Mouse (Mus musculus): Measurements from ENCODE around the gene Ptgds. TPM values are rescaled to one million over a fixed set of nuclear protein-coding genes. Genes with fewer than 3 reads are reported as not detected.

The Ptgds gene
- polyA plus RNA-seq, 1 experiment from 2014 or later: 0.66 TPM

GRCm38 (mm10) chr2:25429435-25430180 is 40.2 kb downstream of the Ptgds start:
- H3K27me3 ChIP-seq (ENCODE audit: control insufficient read depth, insufficient read depth, low read length): peaks cover 51% of the 10 kb centered on the region
- WGBS (ENCODE audit: insufficient replicate concordance): 77% methylated on average over 5 of the region's 5 CpGs
- H3K9ac ChIP-seq (ENCODE audit: low read depth, low read length): no peak overlapping the region

GRCm38 (mm10) chr2:25428442-25429236 is 41.2 kb downstream of the Ptgds start, which contains the start of gene Abca2:
TSS of gene Abca2 (plus strand) at chr2:25428703.
- Histone ChIP-seq H3K9me3 (replicated peaks; ENCODE audit: control insufficient read depth, low read length) (no peaks in the 10 kb centered on the region), H3K4me1 (ENCODE audit: control insufficient read depth, insufficient read depth, low read length) (no peaks in the 10 kb centered on the region; the same call in 1 of the 2 replicates), H3K36me3 (ENCODE audit: control insufficient read depth, insufficient read depth, low read length) (no peaks in the 10 kb centered on the region), H3K9ac (ENCODE audit: low read depth, low read length) (peak within 1 kb of the TSS; percentile 73), H3K27me3 (ENCODE audit: control insufficient read depth, insufficient read depth, low read length) (peaks cover 55% of the 10 kb centered on the region), H3K27ac (ENCODE audit: low read depth, low read length) (no peak within 1 kb of the TSS), H3K4me2 (peak within 1 kb of the TSS; percentile 91), H3K4me3 (ENCODE audit: low read depth, low read length) (peak within 1 kb of the TSS; percentile 69)
- peak; percentile 76 for ATAC-seq (replicated peaks; ENCODE audit: insufficient number of reproducible peaks, low FRiP score, low TSS enrichment)
- WGBS (ENCODE audit: insufficient replicate concordance): under 1% methylated on average over 83 of the region's 89 CpGs

More at GRCm38 (mm10) chr2:25429435-25430180, 40.2 kb downstream of the Ptgds start:
- Histone ChIP-seq H3K4me3 (ENCODE audit: low read depth, low read length) (peak overlapping the region; percentile 69), H3K9me3 (replicated peaks; ENCODE audit: control insufficient read depth, low read length) (no peaks in the 10 kb centered on the region), H3K4me1 (ENCODE audit: control insufficient read depth, insufficient read depth, low read length) (no peaks in the 10 kb centered on the region; the same call in 1 of the 2 replicates), H3K36me3 (ENCODE audit: control insufficient read depth, insufficient read depth, low read length) (no peaks in the 10 kb centered on the region), H3K27ac (ENCODE audit: low read depth, low read length) (no peak overlapping the region), H3K4me2 (peak overlapping the region; percentile 91)
- no peak for ATAC-seq (replicated peaks; ENCODE audit: insufficient number of reproducible peaks, low FRiP score, low TSS enrichment)

GRCm38 (mm10) chr2:25427256-25427655 is 42.6 kb downstream of the Ptgds start:
- Histone ChIP-seq H3K36me3 (ENCODE audit: control insufficient read depth, insufficient read depth, low read length) (no peaks in the 10 kb centered on the region), H3K4me2 (no peak overlapping the region), H3K4me1 (ENCODE audit: control insufficient read depth, insufficient read depth, low read length) (no peaks in the 10 kb centered on the region; the same call in 1 of the 2 replicates), H3K4me3 (ENCODE audit: low read depth, low read length) (no peak overlapping the region), H3K9me3 (replicated peaks; ENCODE audit: control insufficient read depth, low read length) (no peaks in the 10 kb centered on the region), H3K9ac (ENCODE audit: low read depth, low read length) (no peak overlapping the region), H3K27ac (ENCODE audit: low read depth, low read length) (no peak overlapping the region), H3K27me3 (ENCODE audit: control insufficient read depth, insufficient read depth, low read length) (peaks cover 66% of the 10 kb centered on the region)
- ATAC-seq (replicated peaks; ENCODE audit: insufficient number of reproducible peaks, low FRiP score, low TSS enrichment): no peak
- 80% methylated on average over 5 of the region's 5 CpGs for WGBS (ENCODE audit: insufficient replicate concordance)

DNA sequence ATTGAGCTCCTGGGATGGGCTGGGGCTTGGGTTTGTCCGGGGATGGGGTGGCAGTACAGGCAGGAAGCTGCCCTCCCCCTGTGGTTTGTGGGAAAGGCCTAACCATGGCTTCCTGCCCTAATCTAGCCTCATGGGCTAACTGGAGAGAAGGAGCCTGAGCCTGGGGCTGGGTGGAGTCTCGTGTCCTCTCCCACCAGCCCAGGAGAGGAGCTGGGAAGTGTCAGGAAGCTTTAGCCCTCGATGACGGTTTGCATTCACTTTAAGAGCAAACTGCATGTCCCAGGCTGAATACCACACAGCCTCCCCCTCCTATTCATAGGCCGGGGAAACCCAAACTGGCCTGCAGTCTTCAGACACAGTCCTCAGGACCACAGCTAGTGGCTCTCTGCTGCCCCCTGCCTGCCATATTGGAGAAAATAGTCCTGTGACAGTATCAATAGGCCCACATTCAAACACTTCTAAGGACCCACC is 43.1 kb downstream of the Ptgds start:
- 27% methylated on average over 5 of the region's 5 CpGs for WGBS (ENCODE audit: insufficient replicate concordance)
- no peaks in the 10 kb centered on the region for H3K9me3 ChIP-seq (replicated peaks; ENCODE audit: control insufficient read depth, low read length)
- no peaks in the 10 kb centered on the region; the same call in 1 of the 2 replicates for H3K4me1 ChIP-seq (ENCODE audit: control insufficient read depth, insufficient read depth, low read length)
- H3K9ac ChIP-seq (ENCODE audit: low read depth, low read length): no peak overlapping the region
- no peaks in the 10 kb centered on the region for H3K36me3 ChIP-seq (ENCODE audit: control insufficient read depth, insufficient read depth, low read length)
- H3K4me3 ChIP-seq (ENCODE audit: low read depth, low read length): no peak overlapping the region
- no peak overlapping the region for H3K4me2 ChIP-seq
- H3K27ac ChIP-seq (ENCODE audit: low read depth, low read length): no peak overlapping the region
- ATAC-seq (replicated peaks; ENCODE audit: insufficient number of reproducible peaks, low FRiP score, low TSS enrichment): no peak
- peaks cover 66% of the 10 kb centered on the region for H3K27me3 ChIP-seq (ENCODE audit: control insufficient read depth, insufficient read depth, low read length)

GRCm38 (mm10) chr2:25425481-25425880 is 44.4 kb downstream of the Ptgds start:
- Histone ChIP-seq H3K4me2 (no peak overlapping the region), H3K36me3 (ENCODE audit: control insufficient read depth, insufficient read depth, low read length) (no peaks in the 10 kb centered on the region), H3K4me3 (ENCODE audit: low read depth, low read length) (no peak overlapping the region), H3K9ac (ENCODE audit: low read depth, low read length) (no peak overlapping the region), H3K4me1 (ENCODE audit: control insufficient read depth, insufficient read depth, low read length) (no peaks in the 10 kb centered on the region; the same call in 1 of the 2 replicates), H3K27ac (ENCODE audit: low read depth, low read length) (no peak overlapping the region), H3K27me3 (ENCODE audit: control insufficient read depth, insufficient read depth, low read length) (peaks cover 59% of the 10 kb centered on the region), H3K9me3 (replicated peaks; ENCODE audit: control insufficient read depth, low read length) (no peaks in the 10 kb centered on the region)
- ATAC-seq (replicated peaks; ENCODE audit: insufficient number of reproducible peaks, low FRiP score, low TSS enrichment): no peak
- 45% methylated on average over 27 of the region's 27 CpGs for WGBS (ENCODE audit: insufficient replicate concordance)

DNA sequence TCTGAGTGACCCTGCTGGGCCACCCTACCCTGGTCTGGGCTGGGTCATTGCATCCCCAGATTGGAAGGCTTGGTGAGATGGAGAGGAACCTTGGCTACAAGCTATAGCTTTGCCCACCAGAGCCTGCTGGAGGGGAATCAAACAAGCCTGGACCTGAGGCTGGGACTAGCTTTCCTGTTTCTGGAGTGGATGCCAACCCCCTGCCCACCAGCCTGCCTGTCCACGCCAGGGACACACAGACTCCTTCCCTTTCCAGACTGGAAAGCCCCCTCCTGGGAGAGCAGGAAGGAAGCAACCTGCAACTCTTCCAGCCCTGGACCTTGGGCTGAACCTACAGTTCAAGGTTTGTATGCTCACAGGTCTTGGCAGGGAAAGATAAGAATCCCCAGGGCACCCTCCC is 46.2 kb downstream of the Ptgds start:
- Histone ChIP-seq H3K4me1 (ENCODE audit: control insufficient read depth, insufficient read depth, low read length) (no peaks in the 10 kb centered on the region; the same call in 1 of the 2 replicates), H3K4me2 (no peak overlapping the region), H3K9ac (ENCODE audit: low read depth, low read length) (no peak overlapping the region), H3K36me3 (ENCODE audit: control insufficient read depth, insufficient read depth, low read length) (no peaks in the 10 kb centered on the region), H3K9me3 (replicated peaks; ENCODE audit: control insufficient read depth, low read length) (no peaks in the 10 kb centered on the region), H3K27me3 (ENCODE audit: control insufficient read depth, insufficient read depth, low read length) (peaks cover 43% of the 10 kb centered on the region), H3K4me3 (ENCODE audit: low read depth, low read length) (no peak overlapping the region), H3K27ac (ENCODE audit: low read depth, low read length) (no peak overlapping the region)
- no peak for ATAC-seq (replicated peaks; ENCODE audit: insufficient number of reproducible peaks, low FRiP score, low TSS enrichment)
- 21% methylated on average over 1 of the region's 1 CpGs for WGBS (ENCODE audit: insufficient replicate concordance)

DNA sequence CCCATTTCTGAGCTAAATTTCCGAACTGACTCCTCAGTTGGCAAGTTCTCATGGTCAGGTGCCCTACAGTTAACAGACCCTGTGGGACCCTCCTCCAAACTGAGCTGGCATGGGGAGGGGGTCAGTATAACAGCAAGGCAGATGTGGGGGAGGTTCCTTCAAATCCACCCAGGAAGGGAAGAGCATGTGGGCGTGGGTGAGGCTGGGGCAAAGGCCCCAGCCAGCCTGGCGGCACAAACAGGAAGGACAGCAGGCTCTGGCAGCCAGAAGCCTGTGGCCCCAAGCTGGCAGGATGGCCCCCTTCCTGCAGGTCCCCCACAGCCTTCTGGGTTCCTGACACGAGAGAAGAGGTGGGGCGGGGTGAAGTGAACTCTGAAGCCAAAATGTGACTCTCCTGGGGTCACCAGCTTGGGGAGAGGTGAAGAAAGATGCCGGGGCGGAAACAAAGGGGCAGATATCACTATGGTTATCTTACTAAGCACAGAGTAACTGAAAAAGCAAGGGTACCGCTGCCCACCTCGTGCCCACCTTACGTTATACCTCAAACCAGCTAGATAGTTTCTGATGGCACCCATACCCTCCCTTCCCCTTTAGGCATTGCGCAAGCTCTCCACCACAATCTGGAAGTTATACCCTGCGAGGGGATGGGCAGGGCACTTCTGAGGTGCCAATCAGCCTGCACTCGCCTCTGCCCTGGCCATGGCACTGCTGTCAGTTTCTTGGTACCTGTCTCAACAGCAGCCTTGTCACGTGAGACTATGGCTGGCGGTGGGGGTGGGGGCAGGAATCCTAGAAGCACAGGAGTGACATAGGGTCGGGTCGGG is 47.0 kb downstream of the Ptgds start, which contains the start of gene Fut7:
Fut7 (plus strand) TSS at position 681 of the 824 bp plus-strand sequence.
- Histone ChIP-seq H3K9me3 (replicated peaks; ENCODE audit: control insufficient read depth, low read length) (no peaks in the 10 kb centered on the region), H3K4me1 (ENCODE audit: control insufficient read depth, insufficient read depth, low read length) (no peaks in the 10 kb centered on the region), H3K4me3 (ENCODE audit: low read depth, low read length) (no peak within 1 kb of the TSS), H3K4me2 (no peak within 1 kb of the TSS), H3K27ac (ENCODE audit: low read depth, low read length) (no peak within 1 kb of the TSS), H3K9ac (ENCODE audit: low read depth, low read length) (no peak within 1 kb of the TSS), H3K27me3 (ENCODE audit: control insufficient read depth, insufficient read depth, low read length) (peaks cover 43% of the 10 kb centered on the region), H3K36me3 (ENCODE audit: control insufficient read depth, insufficient read depth, low read length) (no peaks in the 10 kb centered on the region)
- 48% methylated on average over 17 of the region's 17 CpGs for WGBS (ENCODE audit: insufficient replicate concordance)
- ATAC-seq (replicated peaks; ENCODE audit: insufficient number of reproducible peaks, low FRiP score, low TSS enrichment): no peak

DNA sequence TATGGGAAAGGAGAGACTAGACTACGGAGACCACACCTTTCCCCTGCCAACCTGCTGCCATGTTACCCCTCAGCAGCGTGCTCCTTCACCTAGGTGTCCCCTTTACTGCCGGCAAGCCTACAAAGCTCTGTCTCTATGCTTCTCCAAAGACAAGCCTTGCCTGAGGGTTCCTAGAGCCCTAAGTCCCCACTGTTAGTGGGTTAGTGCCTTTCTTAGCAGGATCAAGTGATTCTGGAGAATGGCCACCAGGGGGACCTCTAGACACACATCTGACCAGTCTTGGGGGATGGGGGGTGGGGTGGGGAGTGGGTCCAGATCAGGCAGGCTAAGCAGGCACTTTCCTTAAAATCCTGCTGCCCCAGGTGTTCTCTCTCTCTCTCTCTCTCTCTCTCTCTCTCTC is 48.0 kb downstream of the Ptgds start:
- WGBS (ENCODE audit: insufficient replicate concordance): 22% methylated on average over 3 of the region's 3 CpGs
- H3K4me3 ChIP-seq (ENCODE audit: low read depth, low read length): no peak overlapping the region
- peaks cover 43% of the 10 kb centered on the region for H3K27me3 ChIP-seq (ENCODE audit: control insufficient read depth, insufficient read depth, low read length)
- no peak for ATAC-seq (replicated peaks; ENCODE audit: insufficient number of reproducible peaks, low FRiP score, low TSS enrichment)
- H3K4me2 ChIP-seq: no peak overlapping the region
- H3K9ac ChIP-seq (ENCODE audit: low read depth, low read length): no peak overlapping the region
- H3K27ac ChIP-seq (ENCODE audit: low read depth, low read length): no peak overlapping the region
- no peaks in the 10 kb centered on the region for H3K36me3 ChIP-seq (ENCODE audit: control insufficient read depth, insufficient read depth, low read length)
- H3K9me3 ChIP-seq (replicated peaks; ENCODE audit: control insufficient read depth, low read length): no peaks in the 10 kb centered on the region
- no peaks in the 10 kb centered on the region for H3K4me1 ChIP-seq (ENCODE audit: control insufficient read depth, insufficient read depth, low read length)

All from heart, embryonic 11.5 days (tissue).